Mouse (Mus musculus) megakaryocyte, embryonic 14.5 days (primary cell): Measurements from ENCODE around the gene Mesp2. TPM values are rescaled to one million over a fixed set of nuclear protein-coding genes. Genes with fewer than 3 reads are reported as not detected.

Source experiments
- H3K27me3 ChIP-seq: replicated peaks from 2 replicates; pipeline ENCODE3; 2012; ENCODE audit warnings: inconsistent platforms
- H3K36me3 ChIP-seq: replicated peaks from 2 replicates; pipeline ENCODE3; 2012; ENCODE audit warnings: low read length, inconsistent platforms, mixed read lengths
- H3K4me1 ChIP-seq: 2 replicates; pipeline ENCODE4 v1.6.1; 2012; ENCODE audit warnings: inconsistent platforms
- H3K4me3 ChIP-seq: replicated peaks from 2 replicates; pipeline ENCODE3; 2012; ENCODE audit warnings: moderate library complexity, mild to moderate bottlenecking, inconsistent platforms
- H3K9me3 ChIP-seq: 2 replicates; pipeline ENCODE4 v1.6.1; 2012; ENCODE audit warnings: inconsistent platforms
- FLI1 ChIP-seq: IDR thresholded peaks from 2 replicates; pipeline ENCODE4 v1.6.1; 2012; ENCODE audit warnings: low read length, inconsistent platforms, mixed read lengths
- GATA1 ChIP-seq: IDR thresholded peaks from 3 replicates; pipeline ENCODE4 v1.6.1; 2012; ENCODE audit warnings: mixed read lengths, low read length, inconsistent platforms, borderline replicate concordance
- polyA plus RNA-seq: library from polyadenylated mRNA; stranded (reverse); fragments of >175 nt; gene quantifications from 2 replicates; pipeline ENCODE4 v1.2.3, GENCODE M21; 2012; ENCODE audit warnings: low replicate concordance; ENCODE audit not compliant: insufficient read depth

Gene Mesp2
- polyA plus RNA-seq = not detected in 2 replicates

DNA sequence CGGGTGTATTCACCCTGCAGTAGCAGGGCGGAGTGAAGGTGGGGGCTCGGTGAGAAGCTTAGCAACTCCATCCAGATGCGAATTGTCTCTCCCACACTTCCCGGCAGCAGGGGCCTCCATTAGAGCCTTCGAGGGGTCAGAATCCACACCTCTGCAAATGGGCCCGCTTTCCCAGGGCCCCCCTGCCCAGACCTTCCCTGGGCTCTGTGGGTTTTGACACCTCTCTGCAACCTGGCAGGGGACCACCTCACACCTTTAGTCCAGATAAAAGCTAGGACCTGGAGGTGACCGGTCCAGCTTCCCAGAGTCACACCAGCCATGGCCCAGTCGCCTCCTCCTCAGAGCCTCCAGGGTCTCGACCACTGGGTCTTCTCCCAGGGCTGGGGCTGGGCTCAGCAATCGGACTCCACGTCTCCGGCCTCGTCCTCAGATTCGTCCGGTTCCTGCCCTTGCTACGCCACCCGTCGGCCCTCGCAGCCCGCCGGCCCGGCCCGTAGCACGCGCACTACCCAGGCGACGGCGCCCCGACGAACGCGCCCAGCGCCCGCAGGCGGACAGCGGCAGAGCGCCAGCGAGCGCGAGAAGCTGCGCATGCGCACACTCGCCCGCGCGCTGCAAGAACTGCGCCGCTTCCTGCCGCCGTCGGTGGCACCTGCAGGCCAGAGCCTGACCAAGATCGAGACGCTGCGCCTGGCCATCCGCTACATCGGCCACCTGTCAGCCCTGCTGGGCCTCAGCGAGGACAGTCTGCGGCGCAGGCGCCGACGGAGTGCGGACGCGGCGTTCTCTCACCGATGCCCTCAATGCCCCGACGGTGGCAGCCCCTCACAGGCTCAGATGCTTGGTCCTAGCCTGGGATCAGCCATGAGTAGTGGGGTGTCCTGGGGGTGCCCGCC is at the start of gene Mesp2:
TSS of gene Mesp2 (plus strand) at position 117 of the 896 bp plus-strand sequence.
- peaks cover 72% of the 10 kb centered on the region for H3K27me3 ChIP-seq
- H3K36me3 ChIP-seq = no peaks in the 10 kb centered on the region
- no peak for TF ChIP-seq GATA1
- TF ChIP-seq FLI1 = no peak
- H3K4me1 ChIP-seq = peaks cover 21% of the 10 kb centered on the region
- H3K9me3 ChIP-seq = peaks cover 11% of the 10 kb centered on the region
- peak within 1 kb of the TSS; percentile 89 for H3K4me3 ChIP-seq

DNA sequence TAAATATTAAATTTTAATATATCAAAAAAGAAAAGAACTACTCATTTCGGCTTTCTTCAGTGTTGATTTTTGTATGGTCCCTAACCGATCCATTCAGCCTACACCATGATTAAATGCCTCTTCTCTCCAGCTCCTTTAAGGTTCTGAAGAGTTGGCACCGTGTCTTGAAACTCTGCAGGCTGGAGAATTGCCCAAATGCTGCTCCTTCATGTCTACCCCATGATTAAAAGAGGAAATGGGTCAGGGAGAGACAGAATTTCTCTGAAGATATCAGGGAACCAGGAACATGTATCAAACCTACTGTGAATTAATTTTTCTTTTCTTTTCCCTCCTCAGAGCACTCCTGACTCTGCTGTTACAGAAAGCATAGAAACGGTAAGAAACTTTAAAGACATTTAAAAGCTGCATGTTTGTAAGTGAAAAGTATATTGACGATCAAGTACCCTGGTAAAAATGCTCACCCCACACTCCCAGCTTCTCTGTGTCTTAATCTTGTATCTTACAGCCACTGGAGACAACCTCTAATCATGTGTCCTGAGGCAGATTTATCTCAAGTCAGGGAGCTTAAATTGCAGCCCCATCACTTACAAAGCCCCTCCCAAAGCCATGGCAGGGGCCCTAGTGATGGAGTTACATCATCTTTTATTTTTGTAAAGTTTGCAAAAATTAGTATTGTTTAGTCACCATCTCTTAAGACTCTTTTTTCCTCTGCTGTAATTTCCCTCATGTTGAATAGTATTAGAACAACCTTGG is 49.2 kb upstream of the Mesp2 start:
- peaks cover 32% of the 10 kb centered on the region for H3K27me3 ChIP-seq
- no peak for TF ChIP-seq FLI1
- TF ChIP-seq GATA1 = no peak
- peaks cover 5% of the 10 kb centered on the region for H3K4me1 ChIP-seq
- H3K4me3 ChIP-seq = no peak overlapping the region
- H3K9me3 ChIP-seq = 0 out of 2 replicates have a peak, but pooled peaks cover 4% of the 10 kb centered on the region
- no peaks in the 10 kb centered on the region for H3K36me3 ChIP-seq

DNA sequence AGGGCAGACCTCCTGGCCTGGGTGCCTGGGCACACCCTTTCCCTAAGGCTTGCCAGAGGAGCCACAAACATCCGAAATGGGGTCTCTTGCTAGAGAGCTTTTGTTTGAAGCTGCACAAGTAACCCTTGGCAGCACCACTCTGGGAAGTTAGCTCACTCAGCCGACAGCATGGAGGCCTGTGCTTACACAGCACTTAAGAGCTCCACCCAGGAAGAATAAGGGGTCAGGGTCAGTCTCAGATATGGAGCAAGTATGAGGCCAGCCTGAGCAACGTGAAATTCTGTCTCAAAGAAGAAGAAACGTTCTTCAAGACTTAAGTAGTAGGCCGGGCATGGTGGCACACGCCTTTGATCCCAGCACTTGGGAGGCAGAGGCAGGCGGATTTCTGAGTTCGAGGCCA is 48.4 kb upstream of the Mesp2 start:
- Histone ChIP-seq H3K4me3 (no peak overlapping the region), H3K4me1 (peaks cover 5% of the 10 kb centered on the region), H3K36me3 (no peaks in the 10 kb centered on the region), H3K27me3 (peaks cover 33% of the 10 kb centered on the region), H3K9me3 (0 out of 2 replicates have a peak, but pooled peaks cover 4% of the 10 kb centered on the region)
- no peak for TF ChIP-seq FLI1
- TF ChIP-seq GATA1 = no peak

DNA sequence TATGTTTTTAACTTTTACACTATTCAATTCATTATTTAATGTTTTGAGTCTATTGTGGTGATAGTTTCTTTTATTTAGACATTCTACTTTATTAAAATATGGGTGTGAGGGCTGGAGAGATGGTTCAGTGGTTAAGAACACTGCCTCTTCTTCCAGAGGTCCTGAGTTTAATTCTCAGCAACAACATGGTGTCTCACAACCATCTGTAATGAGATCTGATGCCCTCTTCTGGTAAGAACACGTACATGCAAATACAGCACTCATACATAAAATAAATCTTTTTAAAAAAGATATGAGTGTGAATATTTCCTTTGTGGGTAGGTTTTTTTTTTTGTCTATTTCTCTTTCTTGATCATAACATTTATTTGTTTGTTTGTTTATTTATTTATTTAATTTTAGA is 44.5 kb upstream of the Mesp2 start:
- Histone ChIP-seq H3K9me3 (0 out of 2 replicates have a peak, but pooled peaks cover 4% of the 10 kb centered on the region), H3K27me3 (peaks cover 32% of the 10 kb centered on the region), H3K4me1 (peaks cover 6% of the 10 kb centered on the region), H3K4me3 (no peak overlapping the region), H3K36me3 (no peaks in the 10 kb centered on the region)
- TF ChIP-seq FLI1 = no peak
- TF ChIP-seq GATA1 = no peak

DNA sequence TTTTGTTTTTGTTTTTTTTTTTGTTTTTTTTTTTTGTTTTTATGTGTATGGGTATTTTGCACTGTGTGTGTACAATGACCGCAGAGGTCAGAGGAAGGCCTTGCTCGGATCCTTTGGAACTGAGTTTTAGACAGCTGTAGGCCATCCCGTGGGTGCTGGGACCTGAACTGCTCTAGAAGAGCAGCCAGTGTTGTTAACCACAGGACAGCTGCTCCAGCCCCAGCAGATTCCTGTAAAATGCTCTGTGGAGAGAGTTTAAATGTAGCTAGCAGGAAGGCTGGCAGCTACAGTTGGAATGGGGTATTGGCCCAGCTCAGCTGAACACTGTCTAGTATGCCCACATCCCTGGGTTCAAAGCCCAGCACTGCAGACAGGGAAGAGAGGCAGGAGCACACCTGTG is 40.9 kb upstream of the Mesp2 start:
- H3K4me1 ChIP-seq = peaks cover 30% of the 10 kb centered on the region
- no peaks in the 10 kb centered on the region for H3K36me3 ChIP-seq
- H3K27me3 ChIP-seq = peaks cover 46% of the 10 kb centered on the region
- no peak overlapping the region for H3K4me3 ChIP-seq
- H3K9me3 ChIP-seq = 0 out of 2 replicates have a peak, but pooled peaks cover 4% of the 10 kb centered on the region
- TF ChIP-seq GATA1 (no peak), FLI1 (no peak)

DNA sequence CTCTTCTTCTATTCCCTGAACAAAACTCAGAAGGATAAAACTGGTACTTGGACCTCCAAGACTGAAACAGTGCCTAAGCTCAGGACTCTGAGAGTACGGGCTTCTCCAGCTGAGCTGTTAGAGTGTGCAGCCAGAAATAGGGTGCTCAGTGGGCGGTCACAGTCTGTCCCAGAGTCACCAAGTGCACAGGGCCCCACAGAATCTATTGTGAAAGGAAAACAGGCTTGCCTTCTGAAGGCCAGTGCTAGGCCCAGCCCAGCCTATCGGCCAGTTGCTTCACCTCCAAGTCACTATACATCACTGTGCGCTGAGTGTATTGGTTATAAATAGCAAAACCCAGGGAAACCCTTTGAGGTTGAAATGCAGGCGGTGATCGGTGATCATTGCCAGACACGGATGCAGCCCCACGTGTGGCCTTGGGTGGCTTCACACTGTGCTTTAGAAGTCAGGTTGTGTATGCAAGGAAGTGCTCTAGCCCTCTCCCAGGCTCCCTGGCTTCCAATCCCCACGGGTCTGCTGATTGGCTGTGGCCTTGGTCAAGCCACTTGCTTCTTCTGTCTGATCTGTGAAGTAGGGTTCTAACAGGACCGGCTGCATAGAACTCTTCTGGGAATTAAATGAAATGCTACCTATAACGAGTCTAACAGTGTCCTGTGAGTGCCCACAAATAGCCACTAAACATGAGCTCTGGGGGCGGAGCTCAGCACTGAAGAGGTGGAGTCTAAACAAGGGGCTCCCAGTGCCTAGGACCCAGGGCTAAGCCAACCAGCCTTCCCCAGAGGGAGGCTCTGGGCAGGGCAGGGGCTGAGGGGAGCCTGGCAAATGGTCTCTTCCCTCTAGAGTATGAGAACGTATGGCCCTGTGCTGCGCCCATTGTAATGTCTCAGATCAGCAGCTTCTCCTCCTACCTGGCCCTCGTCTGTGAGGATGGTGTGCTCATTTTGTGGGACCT is 38.7 kb upstream of the Mesp2 start:
- H3K4me3 ChIP-seq = no peak overlapping the region
- H3K9me3 ChIP-seq = no peaks in the 10 kb centered on the region
- peaks cover 48% of the 10 kb centered on the region for H3K4me1 ChIP-seq
- H3K36me3 ChIP-seq = no peaks in the 10 kb centered on the region
- peaks cover 46% of the 10 kb centered on the region for H3K27me3 ChIP-seq
- no peak for TF ChIP-seq FLI1
- TF ChIP-seq GATA1 = no peak

DNA sequence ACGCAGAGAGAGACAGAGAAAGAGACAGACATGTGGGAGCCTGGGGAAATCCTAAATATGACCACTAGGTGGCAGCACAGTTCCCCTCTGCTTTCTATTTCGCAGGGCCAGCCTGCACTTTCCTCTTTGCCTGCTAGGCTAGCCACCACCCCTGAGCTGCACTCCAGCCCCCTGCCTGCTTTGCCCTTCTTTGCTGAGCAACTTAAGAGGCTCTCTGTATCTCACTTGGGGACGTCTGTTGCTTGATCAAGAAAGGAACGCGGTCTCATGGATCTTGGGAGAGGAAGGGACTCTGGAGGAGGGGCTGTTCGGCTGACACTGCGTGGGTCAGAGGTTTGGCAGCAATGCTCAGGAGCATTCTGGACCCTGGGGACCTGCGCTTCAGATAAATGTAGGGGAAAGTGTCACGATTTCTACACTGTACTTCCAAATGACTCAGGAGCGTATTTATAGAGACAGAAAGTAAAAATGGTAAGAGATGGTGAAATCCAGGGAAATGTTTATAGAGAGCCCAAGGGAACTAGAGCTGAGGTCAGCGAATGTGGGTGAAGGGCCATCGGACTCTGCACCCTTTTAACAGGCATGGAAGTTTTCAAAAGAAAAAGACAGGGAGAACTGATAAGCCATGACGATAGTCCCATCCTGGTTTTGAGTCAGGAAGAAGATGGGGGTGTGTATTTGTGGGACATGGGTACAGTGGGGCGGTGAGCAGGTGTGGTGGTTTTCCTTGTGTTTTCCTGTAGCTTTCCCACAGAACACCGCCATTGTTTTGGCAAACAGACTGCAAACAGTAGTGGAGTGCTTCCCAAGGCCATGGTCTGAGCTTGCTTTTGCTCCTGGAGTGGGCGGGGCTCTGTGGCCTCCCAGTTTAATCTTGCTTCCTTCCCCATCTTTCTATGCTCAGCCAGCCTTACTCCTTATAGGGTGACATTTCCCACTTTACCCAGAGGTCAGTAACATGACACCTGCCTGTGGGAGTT is 29.6 kb upstream of the Mesp2 start:
- no peak for TF ChIP-seq FLI1
- no peak for TF ChIP-seq GATA1
- H3K36me3 ChIP-seq = no peaks in the 10 kb centered on the region
- H3K4me1 ChIP-seq = peaks cover 61% of the 10 kb centered on the region
- H3K9me3 ChIP-seq = no peaks in the 10 kb centered on the region; the same call in 1 of the 2 replicates
- H3K4me3 ChIP-seq = peak overlapping the region; percentile 90
- peaks cover 20% of the 10 kb centered on the region for H3K27me3 ChIP-seq

DNA sequence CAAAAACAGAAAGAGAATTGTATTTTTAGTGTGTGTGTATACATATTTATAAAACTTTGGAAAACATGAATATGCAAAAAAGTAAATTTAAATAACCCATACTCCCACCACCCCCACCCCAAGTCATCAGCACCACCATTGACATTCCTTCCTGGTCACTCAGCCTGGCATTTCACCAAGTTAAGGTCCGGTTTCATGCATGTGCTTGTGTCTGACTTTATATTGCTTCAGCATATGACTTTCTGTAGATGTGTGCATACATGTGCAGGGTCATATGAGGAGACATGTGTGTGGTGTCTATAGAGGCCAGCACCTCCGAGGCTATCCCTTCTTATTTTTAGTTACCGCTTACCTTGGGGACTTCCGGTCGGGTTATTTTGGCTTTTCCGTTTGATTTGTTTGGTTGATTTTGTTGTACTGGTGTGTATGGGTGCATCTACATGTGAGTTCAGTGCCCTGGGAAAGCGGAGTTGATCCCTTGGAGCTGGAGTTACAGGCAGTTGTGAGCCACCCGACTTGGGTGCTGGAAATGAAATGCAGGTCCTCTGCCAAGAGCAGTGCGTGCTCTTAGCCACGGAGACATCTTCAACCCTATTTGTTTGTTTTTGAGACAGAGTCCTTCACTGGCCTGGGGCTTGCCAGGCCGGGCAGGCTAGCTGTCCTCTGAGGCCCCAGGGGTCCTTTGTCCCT is 28.6 kb upstream of the Mesp2 start:
- Histone ChIP-seq H3K27me3 (peaks cover 23% of the 10 kb centered on the region), H3K9me3 (no peaks in the 10 kb centered on the region; the same call in 1 of the 2 replicates), H3K4me1 (peaks cover 53% of the 10 kb centered on the region), H3K36me3 (no peaks in the 10 kb centered on the region), H3K4me3 (no peak overlapping the region)
- TF ChIP-seq GATA1 (no peak), FLI1 (no peak)

DNA sequence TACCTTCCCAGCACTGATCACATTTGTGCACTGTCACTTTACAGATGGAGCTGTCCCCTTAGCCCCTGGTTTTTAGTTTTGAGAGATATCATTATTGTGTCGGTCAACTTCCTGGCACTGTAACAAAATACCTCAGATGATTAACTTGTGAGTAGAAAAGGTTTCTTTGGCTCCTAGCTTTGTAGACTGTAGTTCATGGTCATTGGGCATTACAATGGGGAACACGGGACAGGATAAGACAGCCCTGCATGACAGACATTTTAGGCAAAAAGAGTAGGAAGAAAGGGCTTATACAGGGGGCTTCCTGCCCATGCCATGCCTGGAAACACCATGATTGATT is 28.0 kb upstream of the Mesp2 start:
- Histone ChIP-seq H3K4me1 (peaks cover 50% of the 10 kb centered on the region), H3K9me3 (no peaks in the 10 kb centered on the region; the same call in 1 of the 2 replicates), H3K27me3 (peaks cover 24% of the 10 kb centered on the region), H3K36me3 (no peaks in the 10 kb centered on the region), H3K4me3 (no peak overlapping the region)
- no peak for TF ChIP-seq FLI1
- TF ChIP-seq GATA1 = no peak
